Mouse (Mus musculus): ENCODE data around the gene Gm16485.

GRCm38 (mm10) chr9:8996494-8996893 lies 24.9 kb downstream of the Gm16485 start:
- TF ChIP-seq CTCF (IDR thresholded peaks at IDR 0.05; ENCODE audit: low read depth, low read length) (no peak), EP300 (IDR thresholded peaks at IDR 0.05; ENCODE audit: insufficient read depth, low read depth, low read length) (no peak), POLR2A (IDR thresholded peaks at IDR 0.05; ENCODE audit: insufficient read depth, low read length) (no peak)
